Mouse (Mus musculus) R1 (cell line): ENCODE data around the gene Hmg20a.
"Not testable (repeated sequence)": the region's sequence is repeated elsewhere in the genome, so short reads cannot be mapped to it uniquely, and the experiment has no call there.

Experiments used
- DNase-seq: peaks from one replicate; pipeline ENCODE4 v3.0.0-alpha.2; 2018; ENCODE audit warnings: low read depth, low spot score

Hmg20a gene

GRCm38 (mm10) chr9:56417948-56418737, at the start of gene Hmg20a, which contains the start of gene Peak1:
Gene Hmg20a, plus strand, starts transcription at chr9:56418609.
Gene Peak1, minus strand, starts transcription at chr9:56418067.
- DNase-seq = peak; percentile 99

GRCm38 (mm10) chr9:56368814-56369213, 49.6 kb upstream of the Hmg20a start:
- DNase-seq = peak; percentile 53

- DNase-seq = no peak
These were observed 47.7 kb upstream of the Hmg20a start for GRCm38 (mm10) chr9:56370710-56371109.

GRCm38 (mm10) chr9:56374401-56374800, 44.0 kb upstream of the Hmg20a start:
- no peak for DNase-seq

- DNase-seq = no peak
These were observed 35.6 kb upstream of the Hmg20a start for GRCm38 (mm10) chr9:56382786-56383185.

GRCm38 (mm10) chr9:56392857-56393256, 25.6 kb upstream of the Hmg20a start:
- no peak for DNase-seq

GRCm38 (mm10) chr9:56396306-56396705, 22.1 kb upstream of the Hmg20a start:
- no peak for DNase-seq

GRCm38 (mm10) chr9:56404619-56405018, 13.8 kb upstream of the Hmg20a start:
- DNase-seq = no peak

- no peak for DNase-seq
These were observed 8.5 kb upstream of the Hmg20a start for GRCm38 (mm10) chr9:56409928-56410327.

- DNase-seq = no peak
These were observed 5.7 kb upstream of the Hmg20a start for GRCm38 (mm10) chr9:56412716-56413115.

GRCm38 (mm10) chr9:56414322-56414721, 4.1 kb upstream of the Hmg20a start:
- DNase-seq = peak; percentile 46

- DNase-seq = no peak
These were observed 3.0 kb upstream of the Hmg20a start for GRCm38 (mm10) chr9:56415393-56415792.

- no peak for DNase-seq
These were observed 2.3 kb upstream of the Hmg20a start for GRCm38 (mm10) chr9:56415935-56416607.

- peak; percentile 77 for DNase-seq
These were observed 928 bp upstream of the Hmg20a start for GRCm38 (mm10) chr9:56417415-56417947.

- peak; percentile 88 for DNase-seq
These were observed 380 bp downstream of the Hmg20a start for GRCm38 (mm10) chr9:56418738-56419239.

GRCm38 (mm10) chr9:56420236-56420635, 1.8 kb downstream of the Hmg20a start:
- DNase-seq = no peak

GRCm38 (mm10) chr9:56420892-56421601, 2.6 kb downstream of the Hmg20a start:
- no peak for DNase-seq

GRCm38 (mm10) chr9:56421991-56422390, 3.6 kb downstream of the Hmg20a start:
- no peak for DNase-seq

GRCm38 (mm10) chr9:56424861-56425260, 6.5 kb downstream of the Hmg20a start:
- no peak for DNase-seq

GRCm38 (mm10) chr9:56435821-56436526, 17.6 kb downstream of the Hmg20a start:
- no peak for DNase-seq

- not testable (repeated sequence) for DNase-seq
These were observed 19.0 kb downstream of the Hmg20a start for GRCm38 (mm10) chr9:56437300-56437892.
